Mouse (Mus musculus) adrenal gland, adult 2 months (tissue): ENCODE measurements at regions not wholly inside any gene's neighbourhood (a gene's known extent, or its start where the extent isn't known, plus 50 kb on each side); places are given as distances from the start of the nearest gene placed in this dataset.

ENCODE experiments used
- DNase-seq: peaks from one replicate; pipeline ENCODE4 v3.0.0; 2021

DNA sequence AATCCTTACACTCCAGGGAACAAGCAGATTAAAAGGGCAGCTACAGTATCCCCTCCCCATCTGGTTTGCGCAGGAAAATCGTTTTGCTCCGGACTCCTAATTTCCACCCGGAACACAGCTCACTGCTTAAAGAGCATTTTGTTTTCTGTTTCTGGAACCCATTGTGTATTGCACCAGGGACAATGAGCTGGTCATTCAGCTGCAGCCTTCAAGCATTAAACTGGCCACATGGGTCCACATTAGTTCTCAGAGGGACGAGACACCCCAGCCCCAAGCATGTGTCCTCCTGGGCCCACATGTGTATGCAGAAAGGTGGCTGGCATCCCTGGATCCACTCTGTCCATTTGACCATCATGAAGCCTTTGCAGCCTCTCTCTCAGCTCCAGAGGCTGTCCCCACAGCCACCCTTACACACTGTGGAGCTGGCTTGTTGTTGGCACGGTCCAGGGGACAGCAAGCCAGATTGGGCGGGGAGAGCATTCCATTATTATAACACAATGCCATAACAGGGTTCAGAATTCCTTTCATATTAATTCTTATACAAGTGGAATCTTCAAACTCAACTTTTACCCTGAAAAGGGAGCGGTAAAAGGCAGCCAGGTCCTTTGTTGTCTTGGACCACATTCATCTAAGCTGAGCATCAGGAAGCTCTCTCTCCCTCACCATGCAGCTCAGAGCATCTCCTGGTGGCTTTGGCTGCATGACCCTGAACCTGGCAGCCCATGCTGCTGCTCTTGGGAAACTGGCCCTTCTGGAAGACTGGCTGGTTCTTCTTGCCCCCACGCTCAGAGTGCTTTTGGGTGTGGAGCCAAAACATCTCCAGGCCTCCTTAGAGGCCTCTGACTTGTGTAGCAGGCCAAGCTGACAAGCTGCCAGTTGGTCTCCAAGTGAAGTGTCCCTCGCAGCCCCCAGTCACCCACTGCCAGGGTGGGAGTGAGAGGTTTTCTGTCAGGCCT is 373.4 kb downstream of the Foxo1 start:
- peak; percentile 38 for DNase-seq

DNA sequence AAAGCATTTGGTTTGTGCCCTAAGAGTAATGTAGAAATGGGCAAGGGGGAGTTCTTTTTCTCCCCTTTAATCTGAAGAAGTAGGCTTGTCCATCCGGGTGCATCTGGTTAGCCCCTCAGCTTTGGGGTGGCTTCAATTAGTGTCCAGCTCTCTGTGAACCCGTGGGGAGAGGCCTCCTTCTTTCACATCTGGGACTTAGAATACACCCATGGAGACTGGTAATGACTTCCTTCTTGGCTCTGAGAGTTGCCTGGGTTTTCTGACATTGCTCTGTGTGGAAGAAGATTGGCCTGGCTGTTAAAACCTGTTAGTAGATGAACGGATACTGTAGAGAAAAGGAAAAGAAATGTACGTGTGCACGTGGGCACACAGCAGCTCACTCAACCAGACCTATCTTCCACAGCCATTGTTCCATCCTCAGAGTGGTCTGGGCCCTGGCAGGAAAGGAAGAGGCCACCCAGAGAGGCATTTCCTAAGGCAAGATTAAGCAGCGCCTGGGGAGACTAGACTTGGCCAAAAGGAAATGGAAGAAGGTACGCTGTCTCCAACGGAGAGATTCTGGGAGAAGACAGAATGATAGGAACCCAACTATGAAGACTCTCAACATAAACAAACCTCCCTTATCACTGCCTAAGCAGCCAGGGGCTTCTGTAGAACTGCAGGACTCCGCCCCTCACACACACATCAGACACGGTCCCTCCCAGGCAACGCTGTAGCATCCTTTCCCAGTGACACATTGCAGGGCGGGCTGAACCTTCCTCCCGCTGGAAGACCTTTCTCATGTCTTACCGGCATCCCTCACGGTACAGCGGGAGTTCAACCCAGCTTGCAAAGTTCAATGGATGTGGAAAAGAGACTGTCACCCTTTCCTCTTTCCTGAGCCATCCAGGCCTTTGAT is 372.4 kb downstream of the Foxo1 start:
- no peak for DNase-seq

DNA sequence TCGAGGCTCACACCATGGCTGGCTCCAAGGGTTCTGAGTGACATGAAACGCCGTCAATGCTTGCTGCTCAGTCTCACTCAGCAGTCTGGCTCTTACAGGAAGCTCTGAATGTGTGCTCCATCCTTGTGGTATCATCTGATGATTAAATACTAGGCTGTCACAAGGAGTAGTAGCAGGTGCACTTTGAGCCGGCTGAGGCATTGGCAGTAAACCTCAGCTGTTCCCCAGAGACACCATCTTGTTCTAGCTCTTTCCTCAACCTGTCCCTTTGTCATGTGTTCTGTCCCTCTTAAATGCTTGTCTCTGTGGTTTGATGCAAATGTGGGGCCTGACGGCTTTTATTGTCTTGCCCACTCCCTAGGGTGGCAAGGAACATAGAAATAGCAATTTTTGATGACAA is 370.7 kb downstream of the Foxo1 start:
- DNase-seq = no peak

DNA sequence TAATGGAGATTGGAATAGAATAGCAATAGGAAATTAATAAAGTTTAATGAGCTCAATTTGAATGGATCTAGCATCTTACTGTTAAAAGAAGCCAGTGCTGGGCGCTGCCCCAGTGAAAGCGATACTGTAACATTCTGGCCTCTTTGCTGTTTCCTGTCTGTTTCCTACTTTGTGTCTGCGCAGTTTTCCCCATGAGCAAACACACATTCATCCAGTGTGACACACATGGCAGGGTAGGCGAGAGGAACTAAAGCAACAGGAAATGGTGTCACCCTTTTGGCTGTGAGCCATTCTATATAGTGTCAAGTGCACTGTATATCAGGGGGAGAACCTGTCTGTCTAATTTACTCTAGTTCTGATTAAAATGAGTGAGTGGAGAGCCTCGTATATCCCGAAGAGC is 366.2 kb downstream of the Foxo1 start:
- DNase-seq = no peak

DNA sequence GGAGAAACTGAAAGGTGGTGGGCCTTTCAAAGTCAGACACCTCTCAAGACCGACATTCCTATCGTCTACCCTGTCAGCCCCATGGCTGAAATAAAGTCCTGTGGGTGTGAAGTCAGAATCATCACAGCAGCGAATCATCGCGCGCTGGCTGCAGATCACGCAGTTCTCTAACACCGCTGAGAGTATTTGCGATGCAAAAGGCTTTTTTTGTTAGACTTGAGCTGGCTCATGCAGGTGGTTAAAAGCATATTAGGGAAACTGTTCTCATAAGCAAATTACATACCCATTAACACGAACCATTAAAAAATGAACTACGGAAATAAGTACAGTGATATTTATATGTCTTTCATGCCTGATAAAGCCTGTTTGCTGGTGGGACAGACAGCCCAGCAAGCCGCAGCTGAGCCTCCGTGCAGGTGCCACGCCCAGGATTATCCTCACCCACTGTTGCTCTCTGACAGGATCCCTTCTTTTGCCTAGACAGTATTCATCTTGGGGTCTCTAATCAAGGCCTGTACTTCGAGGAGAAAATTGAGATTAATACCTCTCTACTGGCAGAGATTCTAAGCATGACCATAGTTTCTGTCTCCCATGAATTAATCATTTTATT is 365.5 kb downstream of the Foxo1 start:
- DNase-seq = no peak

DNA sequence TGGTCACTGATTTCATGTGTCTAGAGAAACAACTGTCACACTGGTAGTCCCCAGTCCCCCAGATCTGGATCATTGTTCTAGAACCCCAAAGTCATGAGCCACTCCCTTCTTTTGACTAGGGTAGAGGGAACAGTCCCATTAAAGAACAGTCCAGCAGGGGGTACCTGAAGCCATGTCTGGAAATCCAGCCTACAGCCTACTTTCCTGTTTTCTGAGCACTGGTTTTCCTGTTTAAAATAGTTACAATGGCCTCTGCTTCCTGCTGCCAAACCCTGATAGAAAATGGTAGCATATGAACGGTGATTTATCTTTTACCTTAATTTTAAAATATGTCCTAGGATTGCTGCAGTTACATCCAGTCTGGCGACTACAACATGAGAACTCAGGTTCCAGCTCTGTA is 364.5 kb downstream of the Foxo1 start:
- no peak for DNase-seq

DNA sequence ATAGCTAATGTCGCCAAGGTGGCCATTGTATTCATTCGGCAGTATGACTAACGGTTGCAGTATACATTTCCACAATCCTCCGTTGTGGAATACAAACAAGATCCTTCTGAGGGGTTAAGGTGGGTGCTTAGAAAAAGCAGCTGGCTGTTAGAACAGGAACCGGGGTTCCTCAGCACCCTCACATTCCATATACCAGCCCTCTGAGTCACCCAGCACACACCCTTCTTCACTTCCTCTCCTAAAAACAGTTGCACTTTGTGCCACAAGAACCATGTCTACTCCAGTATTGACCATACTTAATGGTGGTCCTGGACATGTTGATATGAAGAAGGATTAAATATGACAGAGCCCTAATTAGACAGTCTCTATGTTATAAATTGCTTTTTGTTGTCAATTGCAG is 362.1 kb downstream of the Foxo1 start:
- DNase-seq = no peak

DNA sequence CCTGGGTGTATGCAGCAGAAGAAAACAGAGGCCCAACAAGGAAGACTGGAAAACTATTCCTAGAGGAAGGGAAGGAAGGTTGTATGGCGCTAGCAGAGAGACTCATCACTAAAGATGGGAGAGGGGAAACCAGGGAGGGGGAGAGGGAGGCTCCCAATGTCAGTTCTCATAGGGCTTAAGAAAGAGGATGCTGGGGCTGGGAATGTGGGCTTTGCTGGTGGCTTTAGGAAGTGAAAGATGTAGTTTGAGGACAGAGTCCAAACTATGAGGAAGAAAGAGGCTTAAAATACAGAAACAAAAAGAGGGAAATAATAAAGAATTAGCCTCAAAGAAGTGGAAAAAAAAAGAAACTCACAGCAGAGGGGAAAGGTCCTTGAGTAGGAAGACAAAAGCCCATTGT is 357.0 kb downstream of the Foxo1 start:
- DNase-seq = no peak

DNA sequence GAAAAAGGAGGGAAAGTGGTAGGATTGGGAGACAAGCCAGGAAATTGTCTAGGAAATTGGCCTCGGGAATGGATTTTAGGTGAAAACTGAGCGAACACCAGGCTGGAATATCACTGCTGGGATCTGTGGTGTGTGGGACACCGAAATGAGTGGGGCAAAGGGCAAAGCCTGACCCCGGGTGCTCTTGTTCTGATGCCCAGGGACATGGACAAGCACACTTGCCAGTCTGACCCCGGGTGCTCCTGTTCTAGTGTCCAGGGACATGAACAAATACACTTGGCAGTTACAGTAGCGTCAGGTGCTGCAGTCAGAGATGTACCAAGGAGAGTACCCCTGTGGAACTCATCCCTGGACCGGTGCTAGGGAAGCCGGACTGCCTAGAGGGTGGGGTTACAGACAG is 354.4 kb downstream of the Foxo1 start:
- DNase-seq = peak; percentile 29

DNA sequence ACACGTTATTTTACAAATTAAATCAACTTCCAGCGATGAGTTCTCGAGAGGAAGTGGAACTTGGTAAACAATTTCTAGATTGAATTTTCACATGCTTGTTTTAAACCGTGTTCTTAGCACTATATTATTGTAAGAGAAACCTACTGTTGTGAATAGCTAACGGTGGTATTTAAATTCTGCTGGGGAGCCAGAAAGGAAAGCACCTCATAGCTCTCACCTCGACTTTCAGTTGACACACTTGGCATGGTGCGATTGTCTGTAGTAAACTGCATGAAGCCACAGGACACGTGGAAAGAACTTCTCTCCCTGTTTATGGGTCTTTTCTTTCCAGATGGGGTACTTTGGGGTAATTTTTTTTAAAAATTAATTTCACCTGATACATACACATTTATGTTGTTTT is 353.8 kb downstream of the Foxo1 start:
- no peak for DNase-seq

DNA sequence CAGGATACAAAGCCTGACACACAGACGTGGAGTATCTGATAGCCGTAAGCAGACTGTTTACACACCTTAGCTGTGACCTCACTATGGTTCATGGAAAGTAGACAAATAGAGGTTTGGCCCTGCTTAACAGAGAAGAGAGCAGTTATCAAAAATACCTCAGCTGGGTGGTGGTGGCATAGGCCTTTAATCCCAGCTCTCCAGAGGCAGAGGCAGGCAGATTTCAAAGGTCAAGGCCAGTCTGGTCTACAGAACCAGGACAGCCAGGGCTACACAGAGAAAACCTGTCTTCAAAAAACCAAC is 350.7 kb downstream of the Foxo1 start:
- peak; percentile 20 for DNase-seq

DNA sequence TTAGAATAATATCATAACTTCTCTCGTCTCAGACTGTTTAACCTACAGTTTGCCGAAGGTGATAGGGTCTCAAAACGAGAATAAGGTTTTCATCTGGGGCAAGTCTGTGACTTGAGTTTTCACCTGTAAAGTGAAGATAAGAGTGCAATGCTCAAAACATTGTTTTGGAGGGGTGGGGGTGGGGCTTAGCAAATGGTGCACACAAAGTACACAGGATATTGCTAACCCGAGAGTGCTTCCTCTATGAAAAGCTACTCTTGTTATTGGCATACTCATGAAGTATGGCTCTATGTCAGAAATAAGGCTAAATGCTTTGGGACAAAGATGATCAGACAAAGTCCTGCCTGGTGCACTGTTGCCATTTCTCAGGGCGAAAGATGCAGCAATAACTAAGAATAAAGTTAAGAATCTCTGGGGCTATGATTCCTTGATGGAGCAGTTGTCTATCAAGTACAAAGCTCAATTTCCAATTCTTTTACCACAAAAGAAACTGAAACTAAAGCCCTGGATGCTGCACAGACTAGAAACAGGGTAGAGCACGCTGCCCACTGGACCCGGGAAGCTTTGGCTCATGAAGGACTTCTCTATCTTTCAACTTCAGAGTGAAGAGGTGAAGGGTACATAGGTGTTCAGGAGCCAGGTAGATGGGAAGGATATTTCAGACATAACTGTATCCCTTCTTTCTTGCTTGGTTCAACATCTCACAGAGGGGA is 350.2 kb downstream of the Foxo1 start:
- no peak for DNase-seq

DNA sequence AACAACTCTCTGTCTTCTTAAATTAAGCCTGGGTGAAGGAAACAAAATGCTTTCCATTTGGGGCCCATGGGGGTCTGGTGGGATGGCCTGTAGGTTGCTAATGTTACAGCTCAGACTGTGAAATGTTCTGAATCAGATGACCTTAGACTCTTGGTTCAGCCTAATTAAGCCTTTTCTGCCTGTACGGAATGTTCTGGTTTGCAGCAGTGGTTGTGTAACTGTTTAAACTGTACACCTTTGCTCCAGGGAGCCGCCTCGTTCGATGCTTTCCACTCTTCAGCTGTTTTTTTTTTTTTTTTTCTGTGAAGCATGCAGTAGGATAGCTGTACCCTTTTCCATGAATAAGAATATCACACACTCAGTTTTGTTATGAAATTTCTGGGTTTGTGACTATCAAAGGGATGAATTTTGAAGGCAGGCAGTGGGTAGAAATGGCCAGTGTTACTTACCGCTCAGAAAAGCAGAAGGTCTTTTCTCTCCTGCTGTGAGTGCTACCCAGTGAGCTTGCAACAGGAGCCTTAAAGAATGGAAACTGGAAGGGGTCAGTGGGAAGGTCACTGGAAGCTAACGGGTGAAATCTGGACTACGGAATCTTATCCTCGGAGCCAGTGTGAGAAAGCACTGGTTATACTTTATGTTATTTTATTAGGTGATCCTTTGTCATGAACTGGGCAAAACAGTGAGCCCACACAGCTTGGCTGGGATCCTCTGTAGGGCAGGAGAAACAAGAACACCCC is 349.4 kb downstream of the Foxo1 start:
- no peak for DNase-seq

DNA sequence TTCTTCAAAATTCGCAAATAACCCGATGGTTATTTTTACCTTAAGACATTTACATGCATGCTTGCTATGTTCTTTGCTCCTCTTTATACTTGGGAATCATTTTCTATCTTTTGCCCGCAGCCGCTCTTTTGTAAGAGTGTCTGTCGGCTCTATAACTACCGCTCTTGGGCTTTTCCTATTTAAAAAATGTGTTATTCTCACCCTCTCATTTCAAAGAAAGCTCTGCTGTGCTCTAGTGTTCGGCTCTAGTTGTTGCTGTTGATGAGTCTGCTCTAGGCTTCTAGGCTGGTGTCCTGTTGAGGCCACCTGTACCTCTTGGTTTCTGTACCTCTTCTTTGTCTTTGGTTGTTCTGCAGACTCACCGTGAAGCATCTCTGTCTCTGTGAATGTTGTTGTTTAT is 343.7 kb downstream of the Foxo1 start:
- DNase-seq = no peak

DNA sequence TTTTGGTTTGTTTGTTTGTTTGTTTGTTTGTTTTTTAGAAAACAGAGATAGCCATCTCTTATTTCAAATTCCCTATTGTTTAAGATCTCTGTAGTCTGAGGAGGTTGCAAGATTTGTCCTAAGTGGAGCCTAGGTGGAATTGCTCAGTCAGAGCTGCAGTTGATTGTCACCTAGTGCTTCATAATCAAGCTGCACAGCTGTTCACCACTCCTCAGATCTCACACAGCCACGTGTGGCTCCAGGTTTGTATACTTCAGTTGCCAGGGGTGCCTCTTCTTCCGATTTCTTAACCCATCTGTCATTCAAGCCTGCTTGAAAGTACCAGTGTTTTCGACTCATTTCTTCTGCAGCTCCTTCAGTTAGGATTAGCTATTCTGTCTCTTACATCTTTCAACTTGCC is 342.3 kb downstream of the Foxo1 start:
- DNase-seq = no peak

DNA sequence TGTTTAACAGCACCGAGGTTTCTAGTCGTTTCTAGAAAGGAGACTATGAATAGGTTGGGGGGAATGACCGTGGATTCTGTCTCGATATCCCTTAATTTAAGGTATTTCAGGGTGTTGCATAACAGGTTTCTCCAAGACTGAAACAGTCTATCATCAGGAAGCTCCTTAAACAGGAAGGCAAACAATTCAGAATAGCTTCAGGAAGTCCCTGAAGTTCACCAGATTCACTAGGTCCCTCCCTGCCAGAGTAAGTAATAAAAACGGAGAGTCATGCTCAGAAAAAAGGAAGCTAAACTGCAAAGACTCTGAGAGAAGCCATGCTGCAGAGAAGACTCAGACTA is 339.9 kb downstream of the Foxo1 start:
- no peak for DNase-seq

DNA sequence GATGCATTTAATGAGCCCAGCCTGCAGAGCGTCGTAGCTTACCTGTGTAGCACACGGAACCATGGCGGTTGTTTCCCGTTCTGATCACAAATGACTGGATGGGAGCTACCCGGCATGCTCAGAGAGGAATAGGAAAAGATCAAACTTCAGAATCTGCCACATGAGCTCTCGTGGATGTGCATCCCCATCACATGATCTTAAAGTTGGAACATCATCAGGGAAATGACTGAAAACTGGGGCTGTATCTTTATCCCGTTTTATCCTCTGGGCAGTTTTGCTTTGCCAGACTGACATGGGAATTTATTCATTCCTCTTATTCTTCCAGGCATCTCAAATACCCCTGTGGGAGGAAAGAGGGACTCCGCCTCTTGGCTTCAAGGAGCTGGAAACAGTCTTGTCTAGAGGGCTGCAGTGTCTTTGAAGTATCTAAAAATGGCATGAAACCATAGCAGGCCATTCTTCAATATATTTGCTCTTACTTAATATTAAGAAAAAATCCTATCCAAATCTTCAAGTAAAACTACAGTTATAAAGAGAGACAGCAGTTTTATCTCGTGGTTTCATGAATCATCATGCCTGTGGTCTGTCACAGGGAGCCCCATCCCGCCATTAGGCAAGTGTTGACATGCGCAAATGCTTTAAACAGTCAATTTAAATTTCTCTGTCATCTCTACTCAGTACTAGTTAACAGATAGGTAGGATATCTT is 339.4 kb downstream of the Foxo1 start:
- no peak for DNase-seq

DNA sequence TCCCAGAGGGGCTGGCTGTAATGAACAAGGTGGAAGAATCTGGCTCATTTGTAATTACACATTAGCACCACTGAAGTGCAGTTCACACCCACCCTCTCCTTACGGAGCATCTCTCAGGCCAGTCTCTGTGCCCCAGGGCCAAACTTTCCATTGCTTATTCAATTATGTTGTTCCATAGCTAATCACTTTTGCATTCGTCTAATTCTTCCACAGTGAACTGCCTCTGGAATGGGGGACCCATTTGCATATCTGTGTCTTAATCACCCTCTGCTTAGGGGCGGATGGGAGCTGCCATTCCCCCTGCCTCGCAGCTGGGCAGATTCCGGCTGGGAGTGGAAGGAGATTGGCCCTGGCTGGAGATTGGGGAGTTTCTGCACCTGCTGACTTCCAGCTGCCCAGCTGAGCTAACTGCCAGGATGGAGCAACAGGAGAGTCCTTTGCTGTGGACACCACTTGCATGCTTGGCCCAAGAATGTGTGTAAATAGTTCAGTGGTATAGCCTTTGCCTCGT is 337.2 kb downstream of the Foxo1 start:
- no peak for DNase-seq

DNA sequence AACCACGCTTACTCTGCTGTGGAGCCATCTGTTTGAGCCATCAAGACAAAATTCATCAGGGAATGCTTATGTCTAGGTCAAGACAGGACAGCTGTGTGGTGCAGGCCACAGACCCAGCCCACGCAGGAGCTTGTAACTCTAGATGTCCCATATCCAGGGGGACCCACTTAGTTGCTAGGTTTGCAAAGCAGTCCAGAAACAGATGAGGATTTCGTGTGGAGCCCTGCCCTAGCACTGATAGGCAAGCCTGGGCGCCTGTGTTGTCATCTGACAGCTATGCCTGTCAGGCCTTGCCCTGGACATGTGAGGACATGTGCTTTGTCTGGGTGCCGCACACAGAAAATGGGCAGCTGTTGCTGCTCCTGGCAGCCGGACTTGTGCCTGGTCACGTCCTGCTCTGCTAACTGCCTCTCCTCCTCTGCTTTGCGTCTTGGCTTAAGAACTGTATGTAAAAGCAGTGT is 335.1 kb downstream of the Foxo1 start:
- DNase-seq = no peak

DNA sequence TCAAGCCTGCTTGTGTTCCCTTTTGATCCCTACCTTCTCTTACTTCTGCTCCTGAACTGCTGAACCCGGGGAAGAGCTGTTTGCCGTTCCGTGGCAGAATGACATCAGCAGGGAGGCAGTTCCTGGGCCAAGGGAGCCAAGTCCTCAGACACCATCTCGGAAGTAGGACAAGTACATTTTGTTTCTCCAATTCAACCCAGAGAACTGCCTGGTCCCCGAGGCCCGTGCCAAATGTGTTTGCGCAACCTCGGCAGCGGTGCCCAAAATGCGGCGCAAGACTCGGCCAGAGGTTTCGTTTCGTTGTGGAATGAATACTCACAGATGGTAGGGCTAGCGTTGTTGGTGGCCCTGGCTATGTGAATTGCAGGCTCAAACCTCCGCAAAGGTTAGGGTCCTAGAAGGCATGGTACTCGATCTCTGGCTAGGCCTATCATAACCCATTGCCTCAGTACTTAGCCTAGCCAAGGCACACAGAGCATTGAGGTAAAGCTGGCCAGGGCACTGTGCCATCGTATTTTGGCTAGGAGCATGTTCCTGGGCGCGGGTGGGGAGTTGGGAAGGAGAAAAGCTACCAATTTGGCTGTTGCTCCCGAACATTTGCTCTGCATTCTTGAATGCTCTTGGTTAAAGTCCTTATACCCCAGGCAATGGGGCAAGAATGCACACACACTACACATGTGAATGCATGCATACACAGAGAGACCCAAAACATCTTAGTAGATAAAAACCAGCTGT is 333.0 kb downstream of the Foxo1 start:
- DNase-seq = peak; percentile 82
